Mouse (Mus musculus): ENCODE data around the gene Ube2f. TPM values are rescaled to one million over a fixed set of nuclear protein-coding genes. Genes with fewer than 3 reads are reported as not detected.

Ube2f gene
- total and polyA plus RNA-seq, 3 experiments: 16.6 to 85.6 (median 61.3) TPM

DNA sequence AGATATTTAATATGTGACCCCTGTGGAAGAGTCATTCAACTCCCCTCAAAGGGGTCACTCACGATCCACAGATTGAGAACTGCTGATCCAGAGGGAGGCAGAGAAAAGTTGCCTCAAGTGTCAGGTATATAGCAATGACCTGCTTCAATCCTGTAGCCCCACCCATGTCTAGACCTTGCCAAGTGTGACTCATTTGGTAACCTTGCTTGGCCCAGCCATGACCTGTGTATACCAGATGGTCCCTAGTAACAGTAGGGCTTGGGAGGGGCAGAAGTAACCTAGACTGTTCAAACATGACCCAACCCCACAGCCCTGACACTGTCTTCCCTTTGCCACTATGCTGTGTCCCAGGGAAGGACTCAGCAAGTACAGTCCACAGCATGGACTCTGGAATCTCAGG lies 9.4 kb upstream of the Ube2f start:
- Histone ChIP-seq H3K4me3 (ENCODE audit: low read depth, low read length) (no peak overlapping the region), H3K27me3 (ENCODE audit: insufficient read depth, low read length) (peaks cover 18% of the 10 kb centered on the region), H3K4me1 (ENCODE audit: insufficient read depth, low read depth, low read length) (no peaks in the 10 kb centered on the region), H3K9me3 (replicated peaks) (no peaks in the 10 kb centered on the region), H3K36me3 (replicated peaks) (no peaks in the 10 kb centered on the region)
- DNase-seq (ENCODE audit: low spot score) (no peak), ATAC-seq (ENCODE audit: extremely low read depth, insufficient number of reproducible peaks, low FRiP score, poor library complexity, severe bottlenecking) (no peak)
- TF ChIP-seq CTCF (IDR thresholded peaks at IDR 0.05; ENCODE audit: low read depth, low read length) (no peak), POLR2AphosphoS5 (IDR thresholded peaks at IDR 0.05; ENCODE audit: insufficient replicate concordance, low read depth, low read length) (no peak)

DNA sequence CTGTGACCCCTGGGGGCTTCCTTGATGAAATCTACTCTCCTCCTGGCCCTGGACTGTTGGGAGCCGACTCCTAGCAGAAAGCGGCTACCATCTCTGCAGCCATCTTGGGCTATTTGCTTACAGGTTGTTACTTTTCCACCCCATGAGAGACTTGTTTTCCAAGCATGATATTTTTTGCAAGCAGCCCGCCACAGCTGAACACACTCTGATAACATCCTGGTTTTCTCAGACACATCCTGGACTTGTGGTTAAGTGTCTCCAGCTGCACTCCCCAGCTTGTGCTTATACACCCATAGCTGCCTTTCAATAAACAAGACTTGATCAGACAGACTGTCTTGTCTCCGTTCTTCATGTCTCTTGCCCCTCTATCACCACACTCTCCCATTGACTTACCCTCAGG lies 8.9 kb upstream of the Ube2f start:
- H3K4me1 ChIP-seq (ENCODE audit: insufficient read depth, low read depth, low read length): no peaks in the 10 kb centered on the region
- no peaks in the 10 kb centered on the region for H3K36me3 ChIP-seq (replicated peaks)
- DNase-seq (ENCODE audit: low spot score) (no peak), ATAC-seq (ENCODE audit: extremely low read depth, insufficient number of reproducible peaks, low FRiP score, poor library complexity, severe bottlenecking) (no peak)
- no peaks in the 10 kb centered on the region for H3K9me3 ChIP-seq (replicated peaks)
- TF ChIP-seq GATA2 (IDR thresholded peaks at IDR 0.05; ENCODE audit: borderline replicate concordance, low read depth, low read length) (no peak), TAL1 (conservative IDR thresholded peaks at IDR 0.05; ENCODE audit: low read depth, low read length) (no peak), POLR2AphosphoS5 (IDR thresholded peaks at IDR 0.05; ENCODE audit: insufficient replicate concordance, low read depth, low read length) (no peak), GATA1 (IDR thresholded peaks at IDR 0.05; ENCODE audit: borderline replicate concordance, low read length) (no peak), CTCF (IDR thresholded peaks at IDR 0.05; ENCODE audit: low read depth, low read length) (no peak)
- peaks cover 18% of the 10 kb centered on the region for H3K27me3 ChIP-seq (ENCODE audit: insufficient read depth, low read length)
- H3K4me3 ChIP-seq (ENCODE audit: low read depth, low read length): no peak overlapping the region

DNA sequence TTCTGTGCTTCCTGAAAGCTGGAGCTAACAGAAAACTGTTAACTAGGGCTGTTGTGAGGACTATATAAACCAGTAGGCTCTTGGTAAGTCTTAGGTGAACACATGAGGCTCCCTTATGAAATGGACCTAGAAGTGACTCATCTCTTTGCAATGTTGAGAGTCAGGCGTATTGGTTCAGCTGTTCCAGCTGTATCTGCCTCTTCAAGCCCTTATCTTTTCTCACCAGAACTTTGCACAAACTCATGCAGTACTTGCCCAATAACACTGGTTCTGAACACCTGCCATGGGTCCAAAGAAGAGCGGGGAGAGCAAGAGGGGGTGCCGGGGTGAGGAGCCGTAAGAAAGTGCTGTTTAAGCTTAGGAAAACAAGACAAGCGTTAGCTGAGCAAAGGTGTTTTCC lies 1.9 kb upstream of the Ube2f start:
- Histone ChIP-seq H3K36me3 (replicated peaks) (peaks cover 10% of the 10 kb centered on the region), H3K4me1 (ENCODE audit: insufficient read depth, low read depth, low read length) (peaks cover 46% of the 10 kb centered on the region), H3K4me3 (ENCODE audit: low read depth, low read length) (no peak overlapping the region), H3K9me3 (replicated peaks) (no peaks in the 10 kb centered on the region), H3K27me3 (ENCODE audit: insufficient read depth, low read length) (peaks cover 6% of the 10 kb centered on the region)
- DNase-seq (ENCODE audit: low spot score) (peak; percentile 37), ATAC-seq (ENCODE audit: extremely low read depth, insufficient number of reproducible peaks, low FRiP score, poor library complexity, severe bottlenecking) (peak; percentile 58)
- TF ChIP-seq POLR2AphosphoS5 (IDR thresholded peaks at IDR 0.05; ENCODE audit: insufficient replicate concordance, low read depth, low read length): no peak
- no peak for TF ChIP-seq GATA2 (IDR thresholded peaks at IDR 0.05; ENCODE audit: borderline replicate concordance, low read depth, low read length)
- peak; percentile 58 for TF ChIP-seq TAL1 (conservative IDR thresholded peaks at IDR 0.05; ENCODE audit: low read depth, low read length)
- TF ChIP-seq CTCF (IDR thresholded peaks at IDR 0.05; ENCODE audit: low read depth, low read length): no peak
- no peak for TF ChIP-seq GATA1 (IDR thresholded peaks at IDR 0.05; ENCODE audit: borderline replicate concordance, low read length)

DNA sequence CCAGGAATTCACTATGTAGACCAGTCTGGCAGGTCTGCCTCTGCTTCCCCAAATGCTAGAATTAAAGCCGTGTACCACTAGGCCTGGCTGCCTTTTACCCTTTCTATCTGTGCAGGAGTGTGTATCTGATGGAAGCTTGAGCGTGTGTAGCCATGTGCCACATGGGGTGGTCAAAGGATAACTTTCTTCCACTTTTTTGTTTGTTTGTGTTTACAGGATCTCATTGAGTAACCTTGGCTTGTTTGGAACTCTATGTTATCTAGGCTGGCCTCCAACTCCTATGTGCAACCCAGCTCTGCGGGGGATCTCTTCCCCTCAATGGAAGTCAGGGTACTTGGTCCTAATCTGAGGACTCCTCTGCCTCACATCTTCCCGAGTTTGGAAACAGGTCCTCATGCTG lies 1.1 kb upstream of the Ube2f start:
- peaks cover 3% of the 10 kb centered on the region; the same call in 1 of the 2 replicates for H3K27me3 ChIP-seq (ENCODE audit: insufficient read depth, low read length)
- peaks cover 16% of the 10 kb centered on the region for H3K36me3 ChIP-seq (replicated peaks)
- no peak for ATAC-seq (ENCODE audit: extremely low read depth, insufficient number of reproducible peaks, low FRiP score, poor library complexity, severe bottlenecking)
- DNase-seq (ENCODE audit: low spot score): no peak
- H3K9me3 ChIP-seq (replicated peaks): no peaks in the 10 kb centered on the region
- TF ChIP-seq POLR2AphosphoS5 (IDR thresholded peaks at IDR 0.05; ENCODE audit: insufficient replicate concordance, low read depth, low read length) (no peak), CTCF (IDR thresholded peaks at IDR 0.05; ENCODE audit: low read depth, low read length) (no peak), GATA2 (IDR thresholded peaks at IDR 0.05; ENCODE audit: borderline replicate concordance, low read depth, low read length) (no peak)
- H3K4me3 ChIP-seq (ENCODE audit: low read depth, low read length): peak overlapping the region; percentile 91; the same call in 1 of the 2 replicates
- H3K4me1 ChIP-seq (ENCODE audit: insufficient read depth, low read depth, low read length): peaks cover 51% of the 10 kb centered on the region

DNA sequence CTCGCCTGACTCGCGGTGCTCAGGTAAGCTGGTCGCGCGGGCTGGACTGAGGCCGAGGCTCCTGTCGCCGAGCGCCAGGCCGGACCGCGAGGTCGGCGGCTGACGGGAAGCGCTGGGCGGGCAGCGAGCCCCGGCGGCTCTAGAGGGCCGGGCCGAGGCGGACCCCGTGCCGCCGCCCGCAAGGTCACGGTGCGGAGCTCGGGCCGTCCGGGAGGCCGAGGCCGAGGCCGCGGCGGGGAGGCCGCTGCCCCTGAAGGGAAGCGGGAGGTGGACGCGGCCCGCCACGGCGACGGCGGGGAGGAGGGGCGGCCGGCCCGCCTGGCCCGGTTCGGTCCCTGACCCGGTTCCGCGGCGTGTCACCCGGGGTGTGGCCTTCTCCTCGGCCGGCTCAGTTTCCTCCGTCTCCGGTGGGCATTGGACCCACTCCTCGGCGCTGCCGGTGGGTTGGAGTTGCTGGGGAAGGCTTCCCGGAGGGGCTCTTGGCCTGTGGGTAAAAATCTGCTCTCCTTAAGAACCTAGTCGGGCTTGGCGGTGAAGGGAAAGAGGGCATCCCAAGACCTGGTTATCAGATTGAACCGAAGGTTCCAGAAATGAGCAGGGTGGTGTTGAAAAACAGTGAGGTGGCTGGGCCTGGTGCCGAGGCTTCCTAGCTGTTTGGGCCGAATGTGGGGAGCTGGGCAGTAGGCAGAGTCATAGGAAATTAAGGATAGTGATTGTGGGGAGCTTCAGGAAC lies 477 bp downstream of the Ube2f start:
- TF ChIP-seq TAL1 (conservative IDR thresholded peaks at IDR 0.05; ENCODE audit: low read depth, low read length): no peak
- no peak for TF ChIP-seq POLR2AphosphoS5 (IDR thresholded peaks at IDR 0.05; ENCODE audit: insufficient replicate concordance, low read depth, low read length)
- TF ChIP-seq GATA2 (IDR thresholded peaks at IDR 0.05; ENCODE audit: borderline replicate concordance, low read depth, low read length): no peak
- no peak for TF ChIP-seq GATA1 (IDR thresholded peaks at IDR 0.05; ENCODE audit: borderline replicate concordance, low read length)
- TF ChIP-seq CTCF (IDR thresholded peaks at IDR 0.05; ENCODE audit: low read depth, low read length): no peak
- no peak for DNase-seq (ENCODE audit: low spot score)
- H3K4me1 ChIP-seq (ENCODE audit: insufficient read depth, low read depth, low read length): peaks cover 56% of the 10 kb centered on the region

DNA sequence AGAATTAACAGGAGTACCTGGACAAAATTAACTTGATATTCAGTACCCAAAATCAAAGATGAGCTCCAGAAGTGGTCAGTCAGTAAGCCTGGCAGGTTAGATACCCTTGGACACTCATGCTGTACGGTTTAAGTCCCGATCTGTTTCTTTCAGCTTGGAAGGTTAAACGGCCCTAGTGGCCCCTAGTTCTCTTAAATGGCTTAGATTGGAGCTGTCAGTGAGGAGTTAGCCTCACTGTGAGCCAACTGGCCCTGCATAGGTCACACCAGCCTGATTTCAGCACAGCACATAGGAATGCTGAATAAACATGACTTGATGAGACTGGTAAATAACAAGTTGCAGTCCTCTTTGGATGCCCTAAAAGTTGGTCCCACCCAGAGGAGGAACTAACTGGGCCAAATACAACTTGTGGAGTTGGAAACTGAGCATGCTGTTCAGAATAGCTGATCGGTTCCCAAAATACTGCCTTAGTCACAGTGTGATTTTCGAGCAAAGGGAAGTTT lies 1.1 kb downstream of the Ube2f start:
- H3K36me3 ChIP-seq (replicated peaks): peaks cover 35% of the 10 kb centered on the region
- peak overlapping the region; percentile 91 for H3K4me3 ChIP-seq (ENCODE audit: low read depth, low read length)
- ATAC-seq (ENCODE audit: extremely low read depth, insufficient number of reproducible peaks, low FRiP score, poor library complexity, severe bottlenecking) (no peak), DNase-seq (ENCODE audit: low spot score) (no peak)
- TF ChIP-seq GATA2 (IDR thresholded peaks at IDR 0.05; ENCODE audit: borderline replicate concordance, low read depth, low read length): no peak
- no peak for TF ChIP-seq CTCF (IDR thresholded peaks at IDR 0.05; ENCODE audit: low read depth, low read length)
- TF ChIP-seq GATA1 (IDR thresholded peaks at IDR 0.05; ENCODE audit: borderline replicate concordance, low read length): no peak
- TF ChIP-seq POLR2AphosphoS5 (IDR thresholded peaks at IDR 0.05; ENCODE audit: insufficient replicate concordance, low read depth, low read length): no peak
- TF ChIP-seq TAL1 (conservative IDR thresholded peaks at IDR 0.05; ENCODE audit: low read depth, low read length): no peak
- H3K27me3 ChIP-seq (ENCODE audit: insufficient read depth, low read length): no peaks in the 10 kb centered on the region
- H3K9me3 ChIP-seq (replicated peaks): no peaks in the 10 kb centered on the region
- peaks cover 56% of the 10 kb centered on the region for H3K4me1 ChIP-seq (ENCODE audit: insufficient read depth, low read depth, low read length)

More for the DNA sequence above, 477 bp downstream of the Ube2f start:
- Histone ChIP-seq H3K36me3 (replicated peaks) (peaks cover 30% of the 10 kb centered on the region), H3K27me3 (ENCODE audit: insufficient read depth, low read length) (peaks cover 3% of the 10 kb centered on the region; the same call in 1 of the 2 replicates), H3K4me3 (ENCODE audit: low read depth, low read length) (peak overlapping the region; percentile 91), H3K9me3 (replicated peaks) (no peaks in the 10 kb centered on the region)
- ATAC-seq (ENCODE audit: extremely low read depth, insufficient number of reproducible peaks, low FRiP score, poor library complexity, severe bottlenecking): no peak
